10 mouse cellular contexts compared by ENCODE assay signal in genomic region chr8:123103285-123103684, GRCm38 (mm10). TPM values are rescaled to one million over a fixed set of nuclear protein-coding genes. Genes with fewer than 3 reads are reported as not detected.
DNase-seq lines count a peak whose midpoint lies in the region; ATAC-seq and TF ChIP-seq lines count a peak whose summit lies in the region.
"Had no signal": no experiment of that assay in that cellular context is flagged by ENCODE, and none has a peak within 500 bp of the region (broad histone marks: within the 10 kb centered on the region; RNA-seq: fewer than 3 reads in every experiment).

No protein-coding gene starts in this region.

- H3K4me2 ChIP-seq in heart, embryonic 12.5 days: peak overlapping the region; percentile 93
- peak overlapping the region; percentile 96 for H3K4me2 ChIP-seq in CH12.LX (ENCODE audit: insufficient read depth, low read depth, poor library complexity, severe bottlenecking)
- peak overlapping the region; percentile 67 for H3K4me2 ChIP-seq in forebrain, postnatal 0 days (ENCODE audit: low read depth)

- H3K79me2 ChIP-seq in CH12.LX (replicated peaks; ENCODE audit: control insufficient read depth, extremely low read depth, insufficient read depth, poor library complexity, severe bottlenecking): peaks cover 22% of the 10 kb centered on the region

- TF ChIP-seq RAD21 in CH12.LX (IDR thresholded peaks at IDR 0.05; ENCODE audit: low read depth, low read length): no peak

- H3K4me3 ChIP-seq in heart, embryonic 12.5 days: peak overlapping the region; percentile 88
- H3K4me3 ChIP-seq in CH12.LX (replicated peaks in 1 of 3; ENCODE audit: low read depth in 2 of 3, low read length in 2 of 3, poor library complexity in 1 of 3): peak overlapping the region; percentile 90 to 99 (median 97)
- peak overlapping the region; percentile 62 for H3K4me3 ChIP-seq in forebrain, postnatal 0 days (ENCODE audit: low read depth, low read length)
- H3K4me3 ChIP-seq in midbrain, embryonic 10.5 days: peak overlapping the region; percentile 96

- H3K4me1 ChIP-seq in heart, embryonic 12.5 days (replicated peaks): peaks cover 16% of the 10 kb centered on the region
- peaks cover 3 to 18% of the 10 kb centered on the region in 2 experiments for H3K4me1 ChIP-seq in CH12.LX (ENCODE audit: control insufficient read depth in 1 of 2, insufficient read depth in 2 of 2)
- H3K4me1 ChIP-seq in forebrain, postnatal 0 days (ENCODE audit: insufficient read depth): 0 out of 2 replicates have a peak, but pooled peaks cover 7% of the 10 kb centered on the region
- H3K4me1 ChIP-seq in midbrain, embryonic 10.5 days: peaks cover 18% of the 10 kb centered on the region

- peaks cover 31% of the 10 kb centered on the region for H3K36me3 ChIP-seq in heart, embryonic 12.5 days
- peaks cover 27 to 35% of the 10 kb centered on the region in 2 experiments for H3K36me3 ChIP-seq in CH12.LX (replicated peaks in 1 of 2; ENCODE audit: control insufficient read depth in 1 of 2, insufficient read depth in 1 of 2, low read length in 1 of 2)
- H3K36me3 ChIP-seq in forebrain, postnatal 0 days (ENCODE audit: insufficient read depth): peaks cover 22% of the 10 kb centered on the region
- peaks cover 38% of the 10 kb centered on the region for H3K36me3 ChIP-seq in midbrain, embryonic 10.5 days

- dilution Hi-C loops in CH12.LX (cut with MboI; ENCODE audit: extremely low pct_ligation_motif_present, extremely low pct_unique_long_range_greater_than_20kb, low sequenced_read_pairs): no loop called here

- WGBS in heart, embryonic 12.5 days: 12% methylated on average over 15 of the region's 15 CpGs
- 16% methylated on average over 14 of the region's 15 CpGs for WGBS in forebrain, postnatal 0 days
- 21% methylated on average over 15 of the region's 15 CpGs for WGBS in midbrain, embryonic 10.5 days

- DNase-seq in heart, postnatal 4 days: no peak
- DNase-seq in CH12.LX (ENCODE audit: extremely low read depth): peak; percentile 24
- no peak for DNase-seq in forebrain, postnatal 0 days
- no peak for DNase-seq in midbrain, embryonic 10.5 days (ENCODE audit: low spot score)
- no peak for DNase-seq in frontal cortex, postnatal 10 days (ENCODE audit: low spot score in 2 of 2)
- DNase-seq in cerebellum, postnatal 14 days: no peak
- DNase-seq in thymus, adult 18-20 months: no peak
- DNase-seq: kidney, postnatal 4 days had no signal

- TF ChIP-seq EP300 in CH12.LX (IDR thresholded peaks at IDR 0.05; ENCODE audit: low read length): no peak

- H3K27me3 ChIP-seq in heart, embryonic 12.5 days (replicated peaks): no peaks in the 10 kb centered on the region
- no peaks in the 10 kb centered on the region for H3K27me3 ChIP-seq in CH12.LX (replicated peaks)
- no peaks in the 10 kb centered on the region for H3K27me3 ChIP-seq in forebrain, postnatal 0 days (ENCODE audit: insufficient read depth, low read length)
- H3K27me3 ChIP-seq in midbrain, embryonic 10.5 days (ENCODE audit: low read depth, poor library complexity, severe bottlenecking): no peaks in the 10 kb centered on the region
- H3K27me3 ChIP-seq: Patski had no signal

- in situ Hi-C loops in CH12.LX (cut with MboI; ENCODE audit: low pct_ligation_motif_present, low pct_unique_long_range_greater_than_20kb, low sequenced_read_pairs): loop anchor here (10.0 kb wide), 1 partner anchor 198 kb away; no protein-coding TSS in a partner anchor

- TF ChIP-seq POLR2A in CH12.LX (IDR thresholded peaks at IDR 0.05; ENCODE audit: low read depth, low read length): no peak; the same call in 1 of the 2 replicates

- no peak for TF ChIP-seq CTCF in CH12.LX (conservative IDR thresholded peaks at IDR 0.05 in 1 of 2, IDR thresholded peaks at IDR 0.05 in 1 of 2; ENCODE audit: low read depth in 2 of 2, low read length in 2 of 2)
- no peak for TF ChIP-seq CTCF in forebrain, postnatal 0 days (IDR thresholded peaks at IDR 0.05; ENCODE audit: low read depth)

- H3K9me3 ChIP-seq in heart, embryonic 12.5 days (replicated peaks): no peaks in the 10 kb centered on the region
- no peaks in the 10 kb centered on the region for H3K9me3 ChIP-seq in CH12.LX (replicated peaks; ENCODE audit: low read length)
- no peaks in the 10 kb centered on the region for H3K9me3 ChIP-seq in forebrain, postnatal 0 days (ENCODE audit: low read length)
- no peaks in the 10 kb centered on the region for H3K9me3 ChIP-seq in midbrain, embryonic 10.5 days (replicated peaks)

- peak overlapping the region; percentile 93; the same call in 1 of the 2 replicates for H3K27ac ChIP-seq in heart, embryonic 12.5 days (ENCODE audit: poor library complexity, severe bottlenecking)
- H3K27ac ChIP-seq in CH12.LX (ENCODE audit: insufficient read depth, low read depth): peak overlapping the region; percentile 72
- H3K27ac ChIP-seq in forebrain, postnatal 0 days (ENCODE audit: low read depth, low read length): no peak overlapping the region
- H3K27ac ChIP-seq in midbrain, embryonic 10.5 days (replicated peaks): peak overlapping the region; percentile 100

- ATAC-seq in heart, embryonic 12.5 days (ENCODE audit: insufficient number of reproducible peaks, low FRiP score): no peak
- no peak for ATAC-seq in forebrain, postnatal 0 days
- ATAC-seq: Patski had no signal

- H3K9ac ChIP-seq in heart, embryonic 12.5 days: peak overlapping the region; percentile 99
- peak overlapping the region; percentile 97 for H3K9ac ChIP-seq in CH12.LX (ENCODE audit: insufficient read depth, low read depth)
- peak overlapping the region; percentile 86 for H3K9ac ChIP-seq in forebrain, postnatal 0 days

TF ChIP-seq in CH12.LX, 34 proteins besides CTCF, POLR2A, EP300 and RAD21:
- no peak for TF ChIP-seq JUND (conservative IDR thresholded peaks at IDR 0.05; ENCODE audit: low read depth, low read length)
- TF ChIP-seq ZNF384 (IDR thresholded peaks at IDR 0.05; ENCODE audit: low read depth, low read length): no peak
- TF ChIP-seq BHLHE40 (IDR thresholded peaks at IDR 0.05; ENCODE audit: low read depth, low read length): no peak
- no peak for TF ChIP-seq E2F4 (IDR thresholded peaks at IDR 0.05; ENCODE audit: insufficient replicate concordance, low read depth, low read length)
- TF ChIP-seq TCF12 (IDR thresholded peaks at IDR 0.05; ENCODE audit: low read depth, low read length): no peak
- TF ChIP-seq MEF2A (IDR thresholded peaks at IDR 0.05; ENCODE audit: borderline replicate concordance, low read depth, low read length): no peak
- no peak for TF ChIP-seq USF2 (conservative IDR thresholded peaks at IDR 0.05; ENCODE audit: low read depth, low read length)
- no peak for TF ChIP-seq KAT2A (IDR thresholded peaks at IDR 0.05; ENCODE audit: insufficient replicate concordance, low read length)
- no peak for TF ChIP-seq MXI1 (IDR thresholded peaks at IDR 0.05; ENCODE audit: low read depth, low read length)

RNA-seq across cellular contexts. Expression of gene Rpl13, which starts 1.1 kb away (rescaled TPM):
- polyA plus RNA-seq in heart, embryonic 12.5 days (2016; fragmentation: Nextera tagmentation; extraction: Ambion mirVana): 1,041 and 1,045 TPM in 2 replicates
- total RNA-seq in heart, postnatal 4 days (2021): 100 to 1,000 TPM; 641 to 660 TPM
- total RNA-seq in CH12.LX (2012; rRNA removed) (3,361 and 3,721 TPM in 2 replicates), CH12.LX (2014; rRNA removed) (2,646 and 2,709 TPM in 2 replicates)
- 973 and 1,610 TPM in 2 replicates for polyA plus RNA-seq in CH12.LX (2012; ENCODE audit: insufficient read length, low read depth)
- 2,315 and 2,714 TPM in 2 replicates for total RNA-seq in forebrain, postnatal 0 days (2014; rRNA removed)
- 944 and 1,242 TPM in 2 replicates for polyA plus RNA-seq in forebrain, postnatal 0 days (2015; fragmentation: Nextera tagmentation; extraction: Ambion mirVana)
- 1,200 and 1,392 TPM in 2 replicates for polyA plus RNA-seq in midbrain, embryonic 10.5 days (2016; fragmentation: Nextera tagmentation; extraction: Ambion mirVana)

RNA-seq across cellular contexts. Expression of gene Cpne7, which starts 13.9 kb away (rescaled TPM):
- 0.18 and 0.24 TPM in 2 replicates for polyA plus RNA-seq in heart, embryonic 12.5 days (2016; fragmentation: Nextera tagmentation; extraction: Ambion mirVana)
- under 1 TPM; 0.14 to 0.16 TPM for total RNA-seq in heart, postnatal 4 days (2021)
- total RNA-seq in CH12.LX (2012; rRNA removed) (0.08 TPM in 1 of 2 replicates, not detected in the other), CH12.LX (2014; rRNA removed) (not detected in 2 replicates)
- polyA plus RNA-seq in CH12.LX (2012; ENCODE audit: insufficient read length, low read depth): not detected in 2 replicates
- 30.2 and 32.6 TPM in 2 replicates for total RNA-seq in forebrain, postnatal 0 days (2014; rRNA removed)
- polyA plus RNA-seq in forebrain, postnatal 0 days (2015; fragmentation: Nextera tagmentation; extraction: Ambion mirVana): 13.5 and 25.0 TPM in 2 replicates
- 0.32 and 0.39 TPM in 2 replicates for polyA plus RNA-seq in midbrain, embryonic 10.5 days (2016; fragmentation: Nextera tagmentation; extraction: Ambion mirVana)

RNA-seq across cellular contexts. Expression of gene Spg7, which starts 40.5 kb away (rescaled TPM):
- polyA plus RNA-seq in heart, embryonic 12.5 days (2016; fragmentation: Nextera tagmentation; extraction: Ambion mirVana): 77.3 and 79.9 TPM in 2 replicates
- total RNA-seq in heart, postnatal 4 days (2021): 10 to 100 TPM; 68.5 to 76.5 TPM
- total RNA-seq in CH12.LX (2012; rRNA removed) (32.8 and 35.2 TPM in 2 replicates), CH12.LX (2014; rRNA removed) (20.8 and 21.2 TPM in 2 replicates)
- polyA plus RNA-seq in CH12.LX (2012; ENCODE audit: insufficient read length, low read depth): 26.1 and 35.8 TPM in 2 replicates
- total RNA-seq in forebrain, postnatal 0 days (2014; rRNA removed): 56.2 and 62.8 TPM in 2 replicates
- 39.8 and 52.9 TPM in 2 replicates for polyA plus RNA-seq in forebrain, postnatal 0 days (2015; fragmentation: Nextera tagmentation; extraction: Ambion mirVana)
- polyA plus RNA-seq in midbrain, embryonic 10.5 days (2016; fragmentation: Nextera tagmentation; extraction: Ambion mirVana): 49.5 and 50.9 TPM in 2 replicates

RNA-seq across cellular contexts. Expression of gene Sult5a1, which starts 54.8 kb away (rescaled TPM):
- 5.4 and 5.8 TPM in 2 replicates for polyA plus RNA-seq in heart, embryonic 12.5 days (2016; fragmentation: Nextera tagmentation; extraction: Ambion mirVana)
- 1 to 10 TPM; 1.3 to 1.6 TPM for total RNA-seq in heart, postnatal 4 days (2021)
- total RNA-seq in CH12.LX (2012; rRNA removed): 0.25 and 0.68 TPM in 2 replicates
- not detected in 2 replicates for total RNA-seq in CH12.LX (2014; rRNA removed)
- not detected in 2 replicates for polyA plus RNA-seq in CH12.LX (2012; ENCODE audit: insufficient read length, low read depth)
- total RNA-seq in forebrain, postnatal 0 days (2014; rRNA removed): 0.71 and 5.0 TPM in 2 replicates
- 0.89 and 0.96 TPM in 2 replicates for polyA plus RNA-seq in forebrain, postnatal 0 days (2015; fragmentation: Nextera tagmentation; extraction: Ambion mirVana)
- polyA plus RNA-seq in midbrain, embryonic 10.5 days (2016; fragmentation: Nextera tagmentation; extraction: Ambion mirVana): 3.6 and 3.8 TPM in 2 replicates

Comparison
In these comparisons a context has a peak if more than half of its experiments do, and no peak if none do; other contexts are left out.
1. RNA of gene Cpne7, which starts 13.9 kb away (polyA plus RNA-seq): 13.5 to 25.0 TPM in forebrain, postnatal 0 days; 0.32 to 0.39 TPM in midbrain, embryonic 10.5 days, 0.18 to 0.24 TPM in heart, embryonic 12.5 days and not detected in CH12.LX; every median in the first group is over 10 times any median in the second.
2. Peak in every context shown above with its lines, with median percentiles within 50 percentile points of each other: H3K4me2 ChIP-seq, H3K4me3 ChIP-seq and H3K9ac ChIP-seq.